Mouse (Mus musculus): Measurements from ENCODE around the gene 1700007K13Rik. TPM values are rescaled to one million over a fixed set of nuclear protein-coding genes. Genes with fewer than 3 reads are reported as not detected.
"Not testable (repeated sequence)": the region's sequence is repeated elsewhere in the genome, so short reads cannot be mapped to it uniquely, and the experiment has no call there.

1700007K13Rik gene
- polyA plus RNA-seq, 1 experiment from 2014 or later: 4.6 TPM

DNA sequence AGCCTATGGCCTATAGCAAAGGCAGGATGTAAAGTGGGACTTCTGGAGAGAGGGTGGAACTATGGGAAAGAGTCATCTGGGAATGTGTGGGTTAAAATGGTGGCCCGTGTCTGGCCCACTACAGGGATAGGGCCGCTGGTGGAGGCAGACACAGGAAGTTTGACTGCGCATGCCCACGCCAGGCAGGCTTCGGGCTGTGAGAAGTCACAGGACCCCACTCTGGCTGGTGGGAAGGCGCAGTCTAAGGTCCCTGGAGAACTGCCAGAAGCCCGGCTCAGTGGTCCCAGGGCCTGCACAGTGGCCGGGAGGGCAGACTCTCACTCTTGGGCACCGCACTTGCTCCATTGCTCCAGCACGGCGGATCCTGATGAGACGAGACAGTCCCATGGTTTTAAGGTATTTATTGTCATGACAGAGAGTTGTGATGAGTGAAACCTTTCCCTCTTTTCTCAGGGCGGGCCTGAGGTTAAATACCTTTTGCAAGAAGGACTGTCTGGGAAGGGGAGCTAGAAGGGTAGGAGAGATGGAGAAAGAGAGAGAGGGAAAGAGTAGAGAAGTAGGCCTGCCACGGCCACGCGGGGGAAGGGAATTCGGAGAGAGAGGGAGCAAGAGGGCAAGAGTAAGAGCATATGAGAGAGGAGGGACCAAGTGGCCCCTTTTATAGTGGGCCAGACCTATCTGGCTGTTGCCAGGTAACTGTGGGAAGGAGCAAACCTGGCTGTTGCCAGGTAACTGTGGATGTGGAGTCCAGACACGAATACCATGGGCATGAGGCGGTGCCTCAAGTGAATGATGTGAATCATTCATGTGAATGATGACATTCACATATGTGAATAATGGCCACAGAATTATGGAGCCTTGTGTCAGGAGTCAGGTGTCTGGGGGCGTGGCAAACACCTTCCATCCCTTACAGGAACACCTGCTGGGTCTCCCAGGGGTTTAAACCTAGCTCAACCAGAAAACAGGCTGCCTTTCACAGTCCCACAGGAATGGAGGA, 13.4 kb upstream of the 1700007K13Rik start:
- WGBS: 59% methylated on average over 20 of the region's 20 CpGs
- no peaks in the 10 kb centered on the region for H3K4me1 ChIP-seq (replicated peaks; ENCODE audit: control insufficient read depth, insufficient read depth, low read length)
- no peaks in the 10 kb centered on the region for H3K36me3 ChIP-seq (ENCODE audit: control insufficient read depth, insufficient read depth, low read length)
- no peaks in the 10 kb centered on the region for H3K27me3 ChIP-seq (ENCODE audit: control insufficient read depth, insufficient read depth, low read depth, low read length)
- no peak overlapping the region for H3K4me3 ChIP-seq (ENCODE audit: low read length)
- no peak overlapping the region for H3K27ac ChIP-seq (ENCODE audit: low read length)
- H3K9me3 ChIP-seq (ENCODE audit: control insufficient read depth, low read length): no peaks in the 10 kb centered on the region
- no peak for ATAC-seq (ENCODE audit: low read depth)
- no peak overlapping the region for H3K9ac ChIP-seq (ENCODE audit: low read length)
- no peak overlapping the region for H3K4me2 ChIP-seq (ENCODE audit: low read depth, low read length)

DNA sequence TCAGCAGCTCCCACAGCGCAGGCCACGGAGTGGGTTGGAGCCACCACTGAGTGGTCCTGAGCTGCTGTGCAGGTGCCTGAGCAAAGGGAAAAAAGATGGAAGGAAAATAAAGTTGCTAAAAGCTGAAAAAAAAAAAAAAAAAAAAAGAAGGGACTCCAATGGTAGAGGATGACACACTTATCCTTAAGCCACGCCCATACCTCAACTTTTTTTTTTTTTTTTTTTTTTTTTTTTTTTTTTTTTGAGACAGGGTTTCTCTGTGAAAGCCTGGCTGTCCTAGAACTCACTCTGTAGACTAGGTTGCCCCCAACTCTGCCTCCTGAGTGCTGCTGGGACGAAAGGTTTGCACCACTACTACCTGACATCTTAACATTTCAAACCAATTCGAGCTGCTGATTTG, 11.9 kb upstream of the 1700007K13Rik start:
- 92% methylated on average over 5 of the region's 5 CpGs for WGBS
- H3K27me3 ChIP-seq (ENCODE audit: control insufficient read depth, insufficient read depth, low read depth, low read length); H3K27ac ChIP-seq (ENCODE audit: low read length); H3K4me1 ChIP-seq (replicated peaks; ENCODE audit: control insufficient read depth, insufficient read depth, low read length); H3K9me3 ChIP-seq (ENCODE audit: control insufficient read depth, low read length); H3K4me2 ChIP-seq (ENCODE audit: low read depth, low read length); H3K4me3 ChIP-seq (ENCODE audit: low read length); H3K36me3 ChIP-seq (ENCODE audit: control insufficient read depth, insufficient read depth, low read length); ATAC-seq (ENCODE audit: low read depth); H3K9ac ChIP-seq (ENCODE audit: low read length): not testable (repeated sequence)

DNA sequence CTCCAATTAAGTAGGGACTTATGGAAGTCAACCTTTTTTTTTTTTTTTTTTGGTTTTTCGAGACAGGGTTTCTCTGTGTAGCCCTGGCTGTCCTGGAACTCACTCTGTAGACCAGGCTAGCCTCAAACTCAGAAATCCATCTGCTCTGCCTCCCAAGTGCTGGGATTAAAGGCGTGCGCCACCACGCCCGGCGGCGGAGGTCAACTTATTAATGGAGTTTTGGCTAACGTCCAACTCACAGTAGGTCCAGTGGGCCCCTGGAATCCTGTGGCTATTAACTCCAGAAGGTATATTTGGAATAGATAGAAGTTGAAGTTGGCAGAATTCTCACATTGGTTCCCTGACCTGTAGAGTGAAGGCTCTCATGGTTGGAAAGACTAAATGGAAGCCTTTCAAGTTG, 5.9 kb upstream of the 1700007K13Rik start:
- not testable (repeated sequence) for H3K27ac ChIP-seq (ENCODE audit: low read length); H3K9ac ChIP-seq (ENCODE audit: low read length); H3K9me3 ChIP-seq (ENCODE audit: control insufficient read depth, low read length); H3K4me1 ChIP-seq (replicated peaks; ENCODE audit: control insufficient read depth, insufficient read depth, low read length); H3K4me2 ChIP-seq (ENCODE audit: low read depth, low read length); ATAC-seq (ENCODE audit: low read depth); H3K4me3 ChIP-seq (ENCODE audit: low read length); H3K27me3 ChIP-seq (ENCODE audit: control insufficient read depth, insufficient read depth, low read depth, low read length)
- WGBS: 91% methylated on average over 8 of the region's 8 CpGs
- H3K36me3 ChIP-seq (ENCODE audit: control insufficient read depth, insufficient read depth, low read length): peaks cover 37% of the 10 kb centered on the region

DNA sequence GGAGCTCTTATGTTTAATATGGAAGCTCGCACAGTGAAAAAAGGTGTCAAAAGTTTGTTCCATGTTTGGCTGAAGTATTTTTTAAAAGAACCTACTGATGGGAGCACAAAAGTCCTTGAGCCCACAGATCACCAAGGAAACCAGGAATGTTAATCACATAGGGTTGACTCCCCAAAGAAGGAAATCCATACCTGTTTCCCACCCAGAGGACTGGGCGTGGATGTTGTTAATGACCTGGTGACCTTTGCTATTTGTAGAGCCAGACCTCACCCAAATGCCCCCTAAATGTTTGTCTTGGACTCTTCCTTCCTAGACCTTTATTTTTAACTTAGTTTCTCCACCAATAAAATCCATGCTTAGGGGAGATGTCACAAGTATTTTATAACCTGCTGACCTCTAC, 4.5 kb upstream of the 1700007K13Rik start:
- no peak for ATAC-seq (ENCODE audit: low read depth)
- no peak overlapping the region for H3K9ac ChIP-seq (ENCODE audit: low read length)

DNA sequence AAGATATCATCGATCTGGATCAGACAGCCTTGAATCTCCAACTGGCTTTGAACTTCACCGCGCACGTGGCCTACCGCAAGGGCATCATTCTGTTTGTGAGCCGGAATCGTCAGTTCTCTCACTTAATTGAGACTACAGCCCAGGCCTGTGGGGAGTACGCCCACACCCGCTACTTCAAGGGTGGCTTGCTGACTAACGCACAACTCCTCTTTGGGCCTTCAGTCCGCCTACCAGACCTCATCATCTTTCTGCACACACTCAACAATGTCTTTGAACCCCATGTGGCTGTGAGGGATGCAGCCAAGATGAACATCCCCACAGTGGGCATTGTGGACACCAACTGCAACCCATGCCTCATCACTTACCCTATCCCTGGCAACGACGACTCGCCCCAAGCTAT, 3.3 kb upstream of the 1700007K13Rik start:
- Histone ChIP-seq H3K27me3 (ENCODE audit: control insufficient read depth, insufficient read depth, low read depth, low read length) (peaks cover 4% of the 10 kb centered on the region; the same call in 1 of the 2 replicates), H3K27ac (ENCODE audit: low read length) (no peak overlapping the region), H3K4me1 (replicated peaks; ENCODE audit: control insufficient read depth, insufficient read depth, low read length) (peaks cover 11% of the 10 kb centered on the region), H3K9me3 (ENCODE audit: control insufficient read depth, low read length) (0 out of 2 replicates have a peak, but pooled peaks cover 7% of the 10 kb centered on the region), H3K4me3 (ENCODE audit: low read length) (no peak overlapping the region), H3K9ac (ENCODE audit: low read length) (no peak overlapping the region), H3K4me2 (ENCODE audit: low read depth, low read length) (no peak overlapping the region), H3K36me3 (ENCODE audit: control insufficient read depth, insufficient read depth, low read length) (peaks cover 37% of the 10 kb centered on the region)
- WGBS: 97% methylated on average over 14 of the region's 14 CpGs
- ATAC-seq (ENCODE audit: low read depth): no peak

More for the DNA sequence above, 4.5 kb upstream of the 1700007K13Rik start:
- H3K4me2 ChIP-seq (ENCODE audit: low read depth, low read length): no peak overlapping the region
- peaks cover 37% of the 10 kb centered on the region for H3K36me3 ChIP-seq (ENCODE audit: control insufficient read depth, insufficient read depth, low read length)
- no peak overlapping the region for H3K4me3 ChIP-seq (ENCODE audit: low read length)
- no peak overlapping the region for H3K27ac ChIP-seq (ENCODE audit: low read length)
- H3K27me3 ChIP-seq (ENCODE audit: control insufficient read depth, insufficient read depth, low read depth, low read length): no peaks in the 10 kb centered on the region
- H3K9me3 ChIP-seq (ENCODE audit: control insufficient read depth, low read length): 0 out of 2 replicates have a peak, but pooled peaks cover 7% of the 10 kb centered on the region
- peaks cover 11% of the 10 kb centered on the region for H3K4me1 ChIP-seq (replicated peaks; ENCODE audit: control insufficient read depth, insufficient read depth, low read length)
- 84% methylated on average over 2 of the region's 2 CpGs for whole genome bisulfite sequencing

DNA sequence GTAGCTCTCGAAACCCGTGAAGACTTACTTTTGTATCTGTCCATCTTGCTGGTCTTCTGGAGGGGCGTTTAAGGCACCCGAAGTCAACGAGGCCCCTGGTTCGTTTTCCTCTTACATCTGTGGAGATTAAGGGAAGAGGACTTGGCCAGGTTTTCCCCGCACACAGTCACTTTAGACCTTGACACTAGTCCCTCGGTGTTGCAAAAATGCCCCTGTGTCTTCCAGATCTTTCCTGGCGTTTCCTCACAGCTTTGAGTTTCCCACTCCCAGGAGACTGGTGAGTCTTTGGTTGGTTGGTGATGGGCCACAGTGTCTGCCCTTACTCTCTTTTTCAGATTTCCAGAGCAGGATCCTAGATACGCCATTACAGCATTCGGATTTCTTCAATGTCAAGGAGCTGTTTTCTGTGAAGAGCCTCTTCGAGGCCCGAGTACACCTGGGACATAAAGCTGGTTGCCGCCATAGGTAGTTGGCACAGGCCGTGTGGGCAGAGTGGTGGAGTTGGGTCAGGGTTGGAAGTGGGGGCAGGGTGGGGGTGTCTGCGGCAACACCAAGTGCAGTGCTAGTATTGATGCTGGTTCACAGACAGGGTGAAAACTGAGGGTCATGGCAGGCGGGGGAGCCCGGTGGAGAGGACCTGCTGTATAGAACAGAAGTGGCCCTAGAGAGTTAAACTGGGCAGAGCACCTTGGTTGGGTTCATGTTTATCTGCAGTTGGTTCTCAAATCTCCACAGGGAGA, 2.5 kb upstream of the 1700007K13Rik start:
- 52% methylated on average over 18 of the region's 18 CpGs for WGBS
- Histone ChIP-seq H3K4me2 (ENCODE audit: low read depth, low read length) (peak overlapping the region; percentile 88), H3K4me1 (replicated peaks; ENCODE audit: control insufficient read depth, insufficient read depth, low read length) (peaks cover 11% of the 10 kb centered on the region), H3K36me3 (ENCODE audit: control insufficient read depth, insufficient read depth, low read length) (peaks cover 37% of the 10 kb centered on the region), H3K27ac (ENCODE audit: low read length) (no peak overlapping the region), H3K4me3 (ENCODE audit: low read length) (peak overlapping the region; percentile 78), H3K9me3 (ENCODE audit: control insufficient read depth, low read length) (0 out of 2 replicates have a peak, but pooled peaks cover 7% of the 10 kb centered on the region), H3K9ac (ENCODE audit: low read length) (peak overlapping the region; percentile 94), H3K27me3 (ENCODE audit: control insufficient read depth, insufficient read depth, low read depth, low read length) (peaks cover 4% of the 10 kb centered on the region; the same call in 1 of the 2 replicates)
- no peak for ATAC-seq (ENCODE audit: low read depth)

DNA sequence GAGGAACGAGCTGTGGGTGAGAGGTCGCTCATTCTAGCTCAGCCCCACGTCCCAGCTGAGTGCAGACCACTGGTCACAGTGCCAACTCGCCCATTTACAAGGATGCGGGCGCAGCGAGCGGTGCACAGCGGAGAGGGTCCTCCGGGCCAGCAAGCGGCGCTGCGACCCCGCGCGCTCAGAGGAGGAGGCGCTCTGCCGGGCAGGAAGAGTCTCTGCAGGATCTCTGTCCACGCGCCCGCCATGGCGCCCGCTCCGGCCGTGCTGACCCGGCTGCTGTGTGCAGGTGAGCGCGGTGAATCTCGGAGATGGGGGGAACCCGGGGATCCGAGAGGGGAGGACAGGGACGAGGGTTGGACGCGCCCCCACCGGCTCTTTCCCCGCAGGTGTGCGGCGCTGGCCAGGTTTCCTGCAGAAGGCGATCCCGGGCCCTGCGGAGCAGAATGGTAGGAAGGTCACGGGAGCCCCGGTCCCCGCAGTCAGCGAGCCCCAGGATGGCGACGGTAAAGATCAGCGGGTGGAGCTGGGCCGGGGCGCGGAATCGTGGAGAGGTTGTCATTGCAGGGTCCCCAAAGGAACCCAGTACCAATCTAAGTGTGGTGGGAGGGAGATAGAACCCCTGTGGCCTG, 1.8 kb upstream of the 1700007K13Rik start, which contains the start of gene Mrps2:
Mrps2 (plus strand) TSS at position 207 of the 626 bp plus-strand sequence.
- H3K27me3 ChIP-seq (ENCODE audit: control insufficient read depth, insufficient read depth, low read depth, low read length): peaks cover 4% of the 10 kb centered on the region; the same call in 1 of the 2 replicates
- ATAC-seq (ENCODE audit: low read depth): peak; percentile 95
- 0 out of 2 replicates have a peak, but pooled peaks cover 7% of the 10 kb centered on the region for H3K9me3 ChIP-seq (ENCODE audit: control insufficient read depth, low read length)
- H3K4me2 ChIP-seq (ENCODE audit: low read depth, low read length): peak within 1 kb of the TSS; percentile 88
- WGBS: under 1% methylated on average over 52 of the region's 52 CpGs
- H3K4me3 ChIP-seq (ENCODE audit: low read length): peak within 1 kb of the TSS; percentile 78
- H3K36me3 ChIP-seq (ENCODE audit: control insufficient read depth, insufficient read depth, low read length): peaks cover 36% of the 10 kb centered on the region
- peak within 1 kb of the TSS; percentile 94 for H3K9ac ChIP-seq (ENCODE audit: low read length)
- peaks cover 11% of the 10 kb centered on the region for H3K4me1 ChIP-seq (replicated peaks; ENCODE audit: control insufficient read depth, insufficient read depth, low read length)
- H3K27ac ChIP-seq (ENCODE audit: low read length): no peak within 1 kb of the TSS

- Histone ChIP-seq H3K9me3 (ENCODE audit: control insufficient read depth, low read length) (no peaks in the 10 kb centered on the region), H3K27ac (ENCODE audit: low read length) (no peak overlapping the region), H3K4me1 (replicated peaks; ENCODE audit: control insufficient read depth, insufficient read depth, low read length) (peaks cover 11% of the 10 kb centered on the region), H3K4me2 (ENCODE audit: low read depth, low read length) (no peak overlapping the region), H3K27me3 (ENCODE audit: control insufficient read depth, insufficient read depth, low read depth, low read length) (peaks cover 4% of the 10 kb centered on the region; the same call in 1 of the 2 replicates), H3K9ac (ENCODE audit: low read length) (no peak overlapping the region), H3K4me3 (ENCODE audit: low read length) (no peak overlapping the region), H3K36me3 (ENCODE audit: control insufficient read depth, insufficient read depth, low read length) (peaks cover 9% of the 10 kb centered on the region)
- WGBS: 70% methylated on average over 9 of the region's 9 CpGs
- no peak for ATAC-seq (ENCODE audit: low read depth)
These were observed 1.2 kb downstream of the 1700007K13Rik start for GRCm38 (mm10) chr2:28464919-28465318.

Measured in lung, embryonic 16.5 days (tissue).